Mouse (Mus musculus): ENCODE measurements around the gene Pcsk6.

DNA sequence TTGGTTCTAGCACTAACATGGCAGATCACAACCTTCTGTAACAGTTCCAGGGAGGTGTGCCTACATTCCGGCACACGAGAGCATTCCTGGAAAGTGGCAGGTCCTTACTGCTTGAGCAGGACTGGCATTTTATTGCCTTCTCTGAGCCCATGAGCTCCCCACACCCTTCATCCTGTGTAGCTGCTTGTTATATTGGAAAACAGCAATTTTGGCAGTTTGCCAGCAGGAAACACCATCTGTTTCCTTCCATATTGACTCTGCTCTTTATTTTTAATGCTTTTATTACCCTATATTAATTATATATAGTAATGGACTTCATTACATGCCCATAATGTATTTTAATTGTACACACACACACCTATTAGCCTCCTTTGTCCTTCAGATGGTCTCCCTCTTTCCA lies 214.9 kb downstream of the Pcsk6 start:
- TF ChIP-seq MYC (IDR thresholded peaks at IDR 0.05; ENCODE audit: low read depth, low read length) (no peak), CHD2 (IDR thresholded peaks at IDR 0.05; ENCODE audit: low read length) (no peak), GATA1 (IDR thresholded peaks at IDR 0.05; ENCODE audit: low read depth, low read length) (no peak), USF1 (IDR thresholded peaks at IDR 0.05; ENCODE audit: low read depth, low read length) (no peak), SMC3 (IDR thresholded peaks at IDR 0.05; ENCODE audit: low read depth, low read length) (no peak), ZC3H11A (IDR thresholded peaks at IDR 0.05; ENCODE audit: low read depth, low read length) (no peak), CTCF (IDR thresholded peaks at IDR 0.05 in 2 of 3, conservative IDR thresholded peaks at IDR 0.05 in 1 of 3; ENCODE audit: control insufficient read depth in 1 of 3, insufficient read depth in 1 of 3, low read depth in 2 of 3, low read length in 3 of 3, poor library complexity in 1 of 3, severe bottlenecking in 1 of 3) (no peak), EP300 (IDR thresholded peaks at IDR 0.05; ENCODE audit: low read depth in 1 of 2, low read length in 2 of 2) (no peak), RCOR1 (IDR thresholded peaks at IDR 0.05; ENCODE audit: low read depth, low read length) (no peak)
